Mouse (Mus musculus): Measurements from ENCODE around the gene Gm11639.
"Not testable (repeated sequence)": the region's sequence is repeated elsewhere in the genome, so short reads cannot be mapped to it uniquely, and the experiment has no call there.

Gm11639 gene

GRCm38 (mm10) chr11:105035081-105035480, 349.6 kb downstream of the Gm11639 start:
- no peak for ATAC-seq (ENCODE audit: insufficient number of reproducible peaks, low FRiP score, low TSS enrichment)

- no peak for ATAC-seq (ENCODE audit: insufficient number of reproducible peaks, low FRiP score, low TSS enrichment)
Observed at GRCm38 (mm10) chr11:105063292-105063691, 377.8 kb downstream of the Gm11639 start, which contains the start of gene Efcab3. Gene Efcab3, plus strand, starts transcription at chr11:105063592.

GRCm38 (mm10) chr11:105112448-105112847, 426.9 kb downstream of the Gm11639 start:
- ATAC-seq (ENCODE audit: insufficient number of reproducible peaks, low FRiP score, low TSS enrichment) = not testable (repeated sequence)

GRCm38 (mm10) chr11:105117814-105118213, 432.3 kb downstream of the Gm11639 start:
- ATAC-seq (ENCODE audit: insufficient number of reproducible peaks, low FRiP score, low TSS enrichment) = no peak

- ATAC-seq (ENCODE audit: insufficient number of reproducible peaks, low FRiP score, low TSS enrichment) = no peak
Observed at GRCm38 (mm10) chr11:105120551-105121061, 435.1 kb downstream of the Gm11639 start.

GRCm38 (mm10) chr11:105121792-105122191, 436.3 kb downstream of the Gm11639 start:
- ATAC-seq (ENCODE audit: insufficient number of reproducible peaks, low FRiP score, low TSS enrichment) = not testable (repeated sequence)

- ATAC-seq (ENCODE audit: insufficient number of reproducible peaks, low FRiP score, low TSS enrichment) = no peak
Observed at GRCm38 (mm10) chr11:105123986-105124385, 438.5 kb downstream of the Gm11639 start.

- ATAC-seq (ENCODE audit: insufficient number of reproducible peaks, low FRiP score, low TSS enrichment) = peak; percentile 91
Observed at GRCm38 (mm10) chr11:105125735-105126519, 440.4 kb downstream of the Gm11639 start, which contains the start of gene Mettl2. Gene Mettl2, plus strand, starts transcription at chr11:105126425.

GRCm38 (mm10) chr11:105126520-105127029, 441.1 kb downstream of the Gm11639 start:
- ATAC-seq (ENCODE audit: insufficient number of reproducible peaks, low FRiP score, low TSS enrichment) = peak; percentile 31; the same call in 1 of the 2 replicates

GRCm38 (mm10) chr11:105135692-105136091, 450.2 kb downstream of the Gm11639 start:
- ATAC-seq (ENCODE audit: insufficient number of reproducible peaks, low FRiP score, low TSS enrichment) = no peak

GRCm38 (mm10) chr11:105137255-105137654, 451.7 kb downstream of the Gm11639 start:
- ATAC-seq (ENCODE audit: insufficient number of reproducible peaks, low FRiP score, low TSS enrichment) = not testable (repeated sequence)

GRCm38 (mm10) chr11:105140512-105140911, 455.0 kb downstream of the Gm11639 start:
- ATAC-seq (ENCODE audit: insufficient number of reproducible peaks, low FRiP score, low TSS enrichment) = not testable (repeated sequence)

GRCm38 (mm10) chr11:105141115-105141514, 455.6 kb downstream of the Gm11639 start:
- ATAC-seq (ENCODE audit: insufficient number of reproducible peaks, low FRiP score, low TSS enrichment) = no peak

- no peak for ATAC-seq (ENCODE audit: insufficient number of reproducible peaks, low FRiP score, low TSS enrichment)
Observed at GRCm38 (mm10) chr11:105143564-105143963, 458.1 kb downstream of the Gm11639 start.

- ATAC-seq (ENCODE audit: insufficient number of reproducible peaks, low FRiP score, low TSS enrichment) = no peak
Observed at GRCm38 (mm10) chr11:105144084-105144483, 458.6 kb downstream of the Gm11639 start.

- ATAC-seq (ENCODE audit: insufficient number of reproducible peaks, low FRiP score, low TSS enrichment) = no peak
Observed at GRCm38 (mm10) chr11:105144508-105145210, 459.2 kb downstream of the Gm11639 start.

GRCm38 (mm10) chr11:105145211-105145610, 459.7 kb downstream of the Gm11639 start:
- ATAC-seq (ENCODE audit: insufficient number of reproducible peaks, low FRiP score, low TSS enrichment) = no peak

GRCm38 (mm10) chr11:105146593-105146992, 461.1 kb downstream of the Gm11639 start, which contains the start of gene Gm10842:
Gene Gm10842, plus strand, starts transcription at chr11:105146893.
- no peak for ATAC-seq (ENCODE audit: insufficient number of reproducible peaks, low FRiP score, low TSS enrichment)

- no peak for ATAC-seq (ENCODE audit: insufficient number of reproducible peaks, low FRiP score, low TSS enrichment)
Observed at GRCm38 (mm10) chr11:105149353-105149752, 463.8 kb downstream of the Gm11639 start.

GRCm38 (mm10) chr11:105149766-105150165, 464.3 kb downstream of the Gm11639 start:
- no peak for ATAC-seq (ENCODE audit: insufficient number of reproducible peaks, low FRiP score, low TSS enrichment)

GRCm38 (mm10) chr11:105150691-105151090, 465.2 kb downstream of the Gm11639 start:
- ATAC-seq (ENCODE audit: insufficient number of reproducible peaks, low FRiP score, low TSS enrichment) = no peak
